Mouse (Mus musculus) thymus, postnatal 36 days (tissue): ENCODE results near the gene Map3k14.
"Not testable (repeated sequence)": the region's sequence is repeated elsewhere in the genome, so short reads cannot be mapped to it uniquely, and the experiment has no call there.

ENCODE experiments used
- DNase-seq, 2 experiments: peaks; one replicate each; pipeline ENCODE4 v3.0.0; 2022; ENCODE audit warnings: mixed read lengths in 2 of 2

Map3k14 gene

GRCm38 (mm10) chr11:103267346-103268219, at the start of gene Map3k14:
Gene Map3k14 (minus strand): TSS chr11:103267472.
- DNase-seq: peak; percentile 99 to 100

- DNase-seq: no peak
Measured at GRCm38 (mm10) chr11:103315379-103315778, 48.1 kb upstream of the Map3k14 start.

DNA sequence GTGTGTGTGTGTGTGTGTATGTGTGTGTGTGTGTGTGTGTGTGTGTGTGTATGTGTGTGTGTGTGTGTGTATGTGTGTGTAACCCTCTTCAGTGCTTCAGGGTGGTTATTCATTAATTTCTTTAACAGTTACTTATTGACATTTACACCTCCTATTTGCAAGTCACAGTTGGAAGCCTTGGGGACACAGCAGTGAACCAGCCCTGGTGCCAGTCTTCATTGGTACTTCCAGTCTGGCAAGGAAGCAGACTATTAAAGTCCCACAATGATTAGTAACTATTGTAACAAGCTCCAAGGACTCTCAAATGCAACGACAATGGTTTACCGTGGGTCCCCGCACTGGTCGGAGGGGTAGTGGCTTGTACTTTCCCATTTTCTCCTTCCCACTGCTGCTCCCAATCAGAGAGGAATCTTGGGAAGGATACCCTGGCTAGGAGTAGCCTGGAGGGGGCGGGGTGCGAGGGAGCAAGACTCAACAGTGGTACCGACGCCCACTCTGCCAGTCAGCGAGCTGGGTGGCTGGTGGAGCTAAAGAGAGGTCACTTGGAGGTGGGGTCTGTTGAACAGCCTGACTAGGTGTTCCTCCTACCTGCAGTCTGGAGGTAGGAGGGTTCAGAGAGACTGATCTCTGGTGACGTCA, 47.6 kb upstream of the Map3k14 start:
- no peak for DNase-seq

DNA sequence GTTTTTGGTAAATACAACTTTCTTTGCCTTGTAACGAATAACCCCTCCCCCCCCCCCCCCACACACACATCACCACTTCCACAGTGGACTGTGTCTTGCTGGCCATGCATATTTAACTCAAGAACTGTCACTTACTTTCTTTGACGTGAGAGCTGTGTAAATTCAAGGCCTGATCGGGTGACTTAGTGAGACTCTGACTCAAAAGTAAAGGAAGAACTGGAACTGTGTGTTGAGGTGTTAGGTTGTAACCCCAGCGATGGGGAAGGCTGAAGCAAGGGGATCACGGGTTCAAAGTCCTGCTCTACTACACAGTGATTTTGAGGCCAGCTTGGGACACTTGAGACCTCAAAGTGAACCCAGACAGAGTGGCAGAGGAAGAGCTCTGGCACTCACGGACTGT, 46.3 kb upstream of the Map3k14 start:
- DNase-seq: no peak

DNA sequence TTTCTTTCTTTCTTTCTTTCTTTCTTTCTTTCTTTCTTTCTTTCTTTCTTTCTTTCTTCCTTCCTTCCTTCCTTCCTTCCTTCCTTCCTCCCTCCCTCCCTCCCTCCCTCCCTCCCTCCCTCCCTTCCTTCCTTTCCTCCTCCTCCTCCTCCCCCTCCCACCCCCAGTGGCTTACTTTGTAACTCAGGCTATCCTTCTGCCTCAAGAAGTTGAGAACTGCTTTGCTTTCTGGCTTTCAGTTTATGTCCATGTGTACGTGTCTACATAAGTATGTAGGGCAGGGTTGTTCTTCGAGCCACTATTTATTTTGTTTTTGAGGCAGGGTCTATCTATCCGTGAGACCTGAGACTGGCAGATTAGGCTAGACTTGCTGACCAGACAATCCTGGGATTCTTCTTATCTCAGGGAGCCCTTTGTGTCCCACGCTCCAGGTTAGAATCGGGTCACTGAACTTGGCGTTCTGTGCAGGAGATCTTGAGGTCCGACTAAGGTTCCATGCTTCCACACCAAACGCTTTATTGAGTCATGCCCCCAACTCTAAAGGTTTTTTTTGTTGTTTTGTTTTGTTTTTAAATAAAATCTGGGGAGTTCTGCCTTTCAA, 45.5 kb upstream of the Map3k14 start:
- DNase-seq: no peak

- peak; percentile 36 to 47 for DNase-seq
Measured at GRCm38 (mm10) chr11:103311960-103312611, 44.8 kb upstream of the Map3k14 start.

DNA sequence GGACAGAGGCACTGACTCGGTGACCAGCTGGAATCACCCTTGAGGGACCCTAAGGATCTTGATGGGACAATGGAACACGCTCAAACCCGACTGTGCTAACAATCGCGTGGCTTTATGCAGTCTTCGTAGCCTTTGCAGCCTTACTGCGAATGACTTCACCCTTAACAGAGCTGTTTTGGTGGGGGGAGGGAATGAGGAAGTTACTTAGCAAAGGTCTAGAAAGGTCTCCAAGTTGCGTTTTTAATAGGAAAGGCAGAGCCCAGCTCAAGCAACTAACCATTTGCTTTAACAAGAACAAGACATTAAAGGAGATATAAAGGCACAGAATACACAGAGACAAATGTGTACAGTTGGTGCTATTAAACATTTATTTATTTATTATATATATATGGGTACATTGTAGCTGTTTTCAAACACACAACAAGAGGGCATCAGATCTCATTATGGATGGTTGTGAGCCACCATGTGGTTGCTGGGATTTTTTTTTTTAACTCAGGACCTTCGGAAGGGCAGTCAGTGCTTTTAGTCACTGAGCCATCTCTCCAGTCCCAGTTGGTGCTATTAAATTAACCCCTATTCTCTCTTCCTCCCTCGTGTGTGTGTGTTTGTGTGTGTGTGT, 42.8 kb upstream of the Map3k14 start:
- DNase-seq: no peak

GRCm38 (mm10) chr11:103307910-103308309, 40.6 kb upstream of the Map3k14 start:
- peak; percentile 32 to 57 for DNase-seq

- DNase-seq: no peak
Measured at GRCm38 (mm10) chr11:103304525-103304924, 37.3 kb upstream of the Map3k14 start.

GRCm38 (mm10) chr11:103294772-103295171, 27.5 kb upstream of the Map3k14 start:
- DNase-seq: no peak

GRCm38 (mm10) chr11:103294066-103294465, 26.8 kb upstream of the Map3k14 start:
- no peak for DNase-seq

- DNase-seq: no peak
Measured at GRCm38 (mm10) chr11:103292890-103293287, 25.6 kb upstream of the Map3k14 start.

DNA sequence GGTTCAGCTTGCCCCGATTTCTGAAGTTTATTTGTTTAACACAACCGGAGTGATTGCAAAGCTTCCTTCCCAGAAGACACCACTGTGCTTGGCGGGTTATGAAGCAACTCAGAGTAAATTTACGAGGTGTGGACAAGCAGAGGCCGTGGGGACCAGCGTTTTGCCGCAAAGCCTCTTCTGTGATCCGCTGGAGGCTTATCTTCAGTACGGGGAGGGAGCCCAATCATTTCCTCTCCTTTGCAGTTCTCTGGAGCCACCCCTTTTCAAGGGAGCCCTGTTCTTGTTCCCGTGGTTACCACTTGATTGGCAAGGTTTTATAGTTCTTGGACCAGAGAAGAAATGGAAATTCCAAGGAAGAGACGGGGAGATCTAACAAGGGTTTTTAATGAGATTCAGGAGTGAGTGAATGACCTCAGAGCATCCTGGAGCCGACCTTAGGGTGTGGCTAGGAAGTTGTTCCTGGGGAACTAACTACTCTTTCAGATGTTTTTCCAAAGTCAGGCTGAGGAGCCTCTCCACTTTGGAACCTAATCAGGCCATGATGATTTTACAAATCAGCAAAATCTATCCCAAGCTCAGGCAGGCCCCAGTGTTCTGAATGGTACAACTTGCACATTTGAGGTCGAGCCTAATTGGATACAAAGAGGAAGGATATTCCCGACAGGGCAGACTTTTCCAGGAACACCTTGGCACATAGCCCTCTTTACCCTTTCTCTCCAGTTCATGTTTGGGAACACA, 25.0 kb upstream of the Map3k14 start:
- no peak for DNase-seq

DNA sequence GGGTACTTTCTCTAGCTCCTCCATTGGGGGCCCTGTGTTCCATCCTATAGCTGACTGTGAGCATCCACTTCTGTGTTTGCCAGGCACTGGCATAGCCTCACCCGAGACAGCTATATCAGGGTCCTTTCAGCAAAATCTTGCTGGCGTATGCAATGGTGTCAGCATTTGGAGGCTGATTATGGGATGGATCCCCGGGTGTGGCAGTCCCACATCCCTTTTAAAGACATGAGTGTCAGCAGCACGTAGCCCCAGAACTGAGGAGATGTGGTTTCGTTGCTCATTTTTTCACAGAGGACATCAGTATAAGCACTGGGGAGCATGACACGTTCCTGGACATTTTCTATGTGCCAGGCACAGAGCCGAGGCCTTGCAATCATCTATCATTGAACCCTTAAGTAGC, 23.6 kb upstream of the Map3k14 start:
- not testable (repeated sequence) for DNase-seq

- DNase-seq: no peak
Measured at GRCm38 (mm10) chr11:103288291-103288963, 21.2 kb upstream of the Map3k14 start.

DNA sequence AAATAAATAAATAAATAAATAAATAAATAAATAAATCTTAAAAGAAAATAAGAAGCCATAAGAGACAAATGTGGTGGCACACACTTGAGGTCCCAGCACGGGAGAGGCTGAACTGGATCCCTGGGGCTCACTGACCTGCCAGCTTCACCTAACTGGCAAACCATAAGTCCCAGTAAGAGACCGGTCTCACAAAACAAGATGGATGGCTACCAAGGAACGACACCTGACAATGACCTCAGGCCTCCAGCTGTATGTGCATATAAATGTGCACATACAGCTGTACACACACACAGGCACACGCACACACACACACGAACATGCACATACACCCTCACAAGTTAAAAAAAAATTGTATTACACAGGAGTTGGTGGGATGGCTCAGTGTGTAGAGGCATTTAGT, 19.6 kb upstream of the Map3k14 start:
- no peak for DNase-seq

DNA sequence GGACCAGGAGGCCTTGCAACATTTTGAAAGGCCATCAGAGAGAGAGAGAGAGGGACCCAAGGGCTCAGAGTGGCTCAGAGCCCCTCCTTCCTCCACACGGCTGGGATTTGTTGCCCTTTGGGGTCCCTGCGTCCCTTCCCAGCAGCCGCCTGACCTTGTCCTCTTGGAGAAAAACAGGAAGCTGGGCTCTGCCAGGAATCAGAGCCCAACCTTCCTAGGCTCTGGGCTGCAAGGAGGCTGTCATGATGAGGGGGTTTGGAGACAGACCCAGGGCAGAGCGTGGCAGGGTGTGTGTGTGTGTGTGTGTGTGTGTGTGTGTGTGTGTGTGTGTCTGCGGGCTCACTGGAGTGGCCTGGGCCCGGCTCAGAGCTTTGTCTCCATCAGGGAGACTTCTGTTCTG, 18.7 kb upstream of the Map3k14 start:
- no peak for DNase-seq

DNA sequence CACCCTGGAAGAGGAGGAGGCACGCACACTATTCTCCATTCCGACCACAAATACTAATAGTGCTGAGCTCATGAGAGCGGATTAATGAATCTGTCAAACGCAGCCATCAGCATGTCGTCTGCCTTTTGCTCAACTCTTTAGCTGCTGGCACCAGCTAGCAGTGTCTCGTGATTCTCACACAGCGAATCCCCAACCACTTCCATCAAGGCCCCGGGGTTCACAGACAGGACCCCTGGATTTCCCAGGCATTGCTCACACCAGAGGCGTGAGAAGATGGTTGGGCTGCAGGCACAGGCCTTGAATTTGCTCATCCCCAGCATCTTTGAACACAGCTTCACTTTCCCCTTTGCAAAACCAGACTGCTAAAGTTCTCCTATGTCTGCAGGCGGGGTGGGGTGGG, 18.0 kb upstream of the Map3k14 start:
- DNase-seq: no peak

GRCm38 (mm10) chr11:103281784-103282183, 14.5 kb upstream of the Map3k14 start:
- no peak for DNase-seq

DNA sequence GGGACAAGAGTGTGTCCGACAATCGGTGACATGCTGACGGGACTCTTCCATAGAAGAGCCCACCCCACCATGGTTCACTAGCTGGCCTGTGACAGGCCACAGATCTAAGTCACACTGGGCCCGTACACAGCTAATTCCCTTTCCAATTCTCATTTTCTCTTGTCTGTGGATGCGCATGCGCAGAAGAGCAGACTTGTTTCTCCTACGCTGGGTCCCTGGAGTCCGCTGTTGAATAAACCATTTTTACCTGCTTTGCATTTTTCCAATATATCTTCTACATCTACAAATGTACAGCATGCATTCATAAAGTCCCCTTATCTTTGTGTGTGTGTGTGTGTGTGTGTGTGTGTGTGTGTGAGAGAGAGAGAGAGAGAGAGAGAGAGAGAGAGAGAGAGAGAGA, 9.2 kb upstream of the Map3k14 start:
- no peak for DNase-seq

DNA sequence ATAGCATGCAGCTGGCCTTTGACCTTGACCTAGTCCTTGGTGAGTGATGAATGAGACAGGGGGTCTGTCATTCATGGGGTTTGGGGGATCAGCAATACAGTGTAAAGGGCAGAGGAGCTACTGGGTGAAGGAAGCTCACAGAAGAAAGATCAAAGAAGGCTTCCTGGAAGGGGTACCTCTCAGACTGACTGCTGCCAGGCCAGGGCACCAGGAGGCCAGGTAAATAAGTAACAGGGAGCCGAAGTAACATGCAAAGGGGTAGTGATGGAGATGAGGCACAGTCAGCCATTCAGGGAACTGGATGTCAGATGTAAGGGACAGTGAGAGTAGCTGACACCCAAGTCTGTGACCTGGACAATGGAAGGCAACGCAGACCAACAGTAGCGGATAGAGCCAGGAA, 5.6 kb upstream of the Map3k14 start:
- no peak for DNase-seq

DNA sequence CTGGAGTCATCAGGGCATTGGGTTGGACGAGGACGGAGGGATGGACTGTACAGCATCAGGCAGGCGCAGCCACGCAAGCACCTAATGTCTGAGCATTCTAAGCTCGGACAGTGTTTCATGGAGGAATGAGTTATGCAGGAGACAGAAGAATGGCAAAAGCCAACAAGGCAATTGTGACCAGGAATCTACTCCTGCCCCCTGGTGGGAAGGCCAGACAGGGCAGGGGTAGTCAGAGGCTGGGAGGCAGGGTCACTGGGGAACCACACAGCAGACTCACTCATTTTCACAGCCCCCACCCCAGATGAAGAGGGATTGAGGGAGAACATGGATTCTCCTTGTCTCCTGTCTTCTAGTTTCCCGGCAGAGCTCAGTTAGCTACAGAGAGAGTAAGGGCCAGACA, 4.7 kb upstream of the Map3k14 start:
- DNase-seq: peak; percentile 70 to 74
